In the genomic region with DNA sequence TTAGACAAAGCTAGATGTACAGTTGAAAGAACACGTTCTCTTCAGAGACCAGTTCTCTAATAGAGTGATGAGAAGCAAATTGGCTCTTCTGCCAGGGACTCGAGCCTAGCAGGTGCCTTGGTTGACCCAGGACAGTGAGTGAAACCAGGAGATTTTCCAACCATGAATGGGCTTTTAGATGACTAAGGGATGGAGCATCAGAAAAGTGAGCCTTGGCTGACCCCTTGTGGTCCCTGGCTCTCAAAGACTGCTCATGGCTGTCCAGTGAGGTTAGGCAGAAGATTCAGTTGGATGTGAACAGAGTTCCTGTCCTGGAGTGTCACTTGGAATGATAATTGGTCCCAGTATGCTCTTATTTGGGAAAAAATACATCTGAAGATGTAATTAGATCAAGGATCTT, we compare ENCODE assay signal across 9 mouse cellular contexts.
DNase-seq lines count a peak whose midpoint lies in the region; ATAC-seq and TF ChIP-seq lines count a peak whose summit lies in the region.
"Had no signal": no experiment of that assay in that cellular context is flagged by ENCODE, and none has a peak within 500 bp of the region (broad histone marks: within the 10 kb centered on the region; RNA-seq: fewer than 3 reads in every experiment).

No protein-coding gene starts in this region.

- H3K4me2 ChIP-seq in forebrain, postnatal 0 days (ENCODE audit: low read depth): no peak overlapping the region
- H3K4me2 ChIP-seq in limb, embryonic 14.5 days (replicated peaks; ENCODE audit: low read depth, low read length, severe bottlenecking): no peak overlapping the region

- H3K27me3 ChIP-seq in testis, adult 2 months (ENCODE audit: control insufficient read depth, insufficient read depth, low read length): no peaks in the 10 kb centered on the region
- no peaks in the 10 kb centered on the region for H3K27me3 ChIP-seq in forebrain, postnatal 0 days (ENCODE audit: insufficient read depth, low read length)
- no peaks in the 10 kb centered on the region for H3K27me3 ChIP-seq in limb, embryonic 14.5 days (ENCODE audit: control insufficient read depth, insufficient read depth, low read length)

- peak; percentile 41; the same call in 1 of the 2 replicates for TF ChIP-seq CTCF in testis, adult 2 months (IDR thresholded peaks at IDR 0.05; ENCODE audit: control insufficient read depth, insufficient read depth, insufficient replicate concordance, low read depth, low read length)
- peak; percentile 77 for TF ChIP-seq CTCF in forebrain, postnatal 0 days (IDR thresholded peaks at IDR 0.05; ENCODE audit: low read depth)

- 35% methylated on average over 2 of the region's 2 CpGs for WGBS in forebrain, postnatal 0 days
- 37% methylated on average over 2 of the region's 2 CpGs for WGBS in limb, embryonic 14.5 days

- no peak overlapping the region for H3K9ac ChIP-seq in forebrain, postnatal 0 days
- H3K9ac ChIP-seq in limb, embryonic 14.5 days (ENCODE audit: low read depth, low read length, severe bottlenecking): no peak overlapping the region

- no peak for TF ChIP-seq POLR2A in testis, adult 2 months (IDR thresholded peaks at IDR 0.05; ENCODE audit: control insufficient read depth, low read depth, low read length)
- no peak for TF ChIP-seq POLR2A in limb, embryonic 14.5 days (IDR thresholded peaks at IDR 0.05; ENCODE audit: borderline replicate concordance, extremely low read depth, insufficient read depth, insufficient read length)

- H3K27ac ChIP-seq in testis, adult 2 months (ENCODE audit: control insufficient read depth, insufficient read depth, low read depth, low read length): no peak overlapping the region
- H3K27ac ChIP-seq in forebrain, postnatal 0 days (ENCODE audit: low read depth, low read length): no peak overlapping the region
- H3K27ac ChIP-seq in limb, embryonic 14.5 days (replicated peaks; ENCODE audit: low read depth, low read length): no peak overlapping the region

- no peak overlapping the region for H3K4me3 ChIP-seq in testis, adult 2 months (ENCODE audit: control insufficient read depth, low read depth, low read length)
- no peak overlapping the region for H3K4me3 ChIP-seq in forebrain, postnatal 0 days (ENCODE audit: low read depth, low read length)
- no peak overlapping the region for H3K4me3 ChIP-seq in limb, embryonic 14.5 days (replicated peaks; ENCODE audit: low read length)
- H3K4me3 ChIP-seq: erythroblast, embryonic 14.5 days had no signal

- DNase-seq in testis, postnatal 14 days (ENCODE audit: low spot score): no peak
- DNase-seq in brain, adult 2 months (ENCODE audit: low read depth, low spot score): peak; percentile 72
- DNase-seq in forebrain, postnatal 0 days: peak; percentile 74
- peak; percentile 28 to 73 for DNase-seq in kidney, adult 8-10 months
- DNase-seq in limb, embryonic 14.5 days (ENCODE audit: low spot score): peak; percentile 63
- peak; percentile 34 for DNase-seq in skeletal muscle tissue, adult 2 months (ENCODE audit: low read depth, low spot score)
- no peak for DNase-seq in spleen, postnatal 10 days (ENCODE audit: low spot score in 2 of 2)

- peak; percentile 77 for ATAC-seq in forebrain, postnatal 0 days
- ATAC-seq in limb, embryonic 14.5 days (ENCODE audit: low FRiP score, low read depth): no peak

- no peaks in the 10 kb centered on the region for H3K36me3 ChIP-seq in testis, adult 2 months (ENCODE audit: control insufficient read depth, insufficient read depth, low read length)
- no peaks in the 10 kb centered on the region for H3K36me3 ChIP-seq in forebrain, postnatal 0 days (ENCODE audit: insufficient read depth)
- no peaks in the 10 kb centered on the region for H3K36me3 ChIP-seq in limb, embryonic 14.5 days (ENCODE audit: control insufficient read depth, insufficient read depth, low read length)

- no peaks in the 10 kb centered on the region for H3K9me3 ChIP-seq in forebrain, postnatal 0 days (ENCODE audit: low read length)
- H3K9me3 ChIP-seq in limb, embryonic 14.5 days (ENCODE audit: control insufficient read depth, low read length): no peaks in the 10 kb centered on the region

- H3K4me1 ChIP-seq in testis, adult 2 months (ENCODE audit: control insufficient read depth, insufficient read depth, low read length): no peaks in the 10 kb centered on the region
- no peaks in the 10 kb centered on the region for H3K4me1 ChIP-seq in forebrain, postnatal 0 days (ENCODE audit: insufficient read depth)
- no peaks in the 10 kb centered on the region for H3K4me1 ChIP-seq in limb, embryonic 14.5 days (ENCODE audit: control insufficient read depth, insufficient read depth, low read length)

Comparison
In these comparisons a context has a peak if more than half of its experiments do, and no peak if none do; other contexts are left out.
1. DNase-seq: peak in brain, adult 2 months (single experiment), forebrain, postnatal 0 days (single experiment), kidney, adult 8-10 months (2 of 2), limb, embryonic 14.5 days (single experiment) and skeletal muscle tissue, adult 2 months (single experiment); none in testis, postnatal 14 days (single experiment) and spleen, postnatal 10 days (0 of 2).